Mouse (Mus musculus) telencephalon, adult 2 months (tissue): ENCODE data around the gene Ahdc1.

Source experiments
- DNase-seq: peaks from one replicate; pipeline ENCODE4 v3.0.0-alpha.2; 2011; ENCODE audit warnings: low read depth, low spot score

Ahdc1 gene

GRCm38 (mm10) chr4:133038521-133039115 lies 27.6 kb downstream of the Ahdc1 start:
- no peak for DNase-seq

GRCm38 (mm10) chr4:133039116-133039819 lies 28.2 kb downstream of the Ahdc1 start:
- DNase-seq: no peak

- no peak for DNase-seq
Measured at GRCm38 (mm10) chr4:133039832-133040231, 28.8 kb downstream of the Ahdc1 start.

GRCm38 (mm10) chr4:133040241-133040904 lies 29.3 kb downstream of the Ahdc1 start:
- DNase-seq: no peak

- no peak for DNase-seq
Measured at GRCm38 (mm10) chr4:133042244-133042643, 31.2 kb downstream of the Ahdc1 start.

GRCm38 (mm10) chr4:133042651-133043635 lies 31.9 kb downstream of the Ahdc1 start:
- no peak for DNase-seq

GRCm38 (mm10) chr4:133043798-133044646 lies 33.0 kb downstream of the Ahdc1 start:
- DNase-seq: no peak

GRCm38 (mm10) chr4:133044647-133045094 lies 33.6 kb downstream of the Ahdc1 start:
- no peak for DNase-seq

- DNase-seq: no peak
Measured at GRCm38 (mm10) chr4:133045771-133046474, 34.9 kb downstream of the Ahdc1 start.

- DNase-seq: peak; percentile 59
Measured at GRCm38 (mm10) chr4:133046691-133047352, 35.8 kb downstream of the Ahdc1 start.

GRCm38 (mm10) chr4:133047353-133048105 lies 36.5 kb downstream of the Ahdc1 start:
- DNase-seq: no peak

- no peak for DNase-seq
Measured at GRCm38 (mm10) chr4:133049071-133049920, 38.2 kb downstream of the Ahdc1 start.

- no peak for DNase-seq
Measured at GRCm38 (mm10) chr4:133050196-133050836, 39.3 kb downstream of the Ahdc1 start.

GRCm38 (mm10) chr4:133050837-133051549 lies 39.9 kb downstream of the Ahdc1 start:
- no peak for DNase-seq

- DNase-seq: no peak
Measured at GRCm38 (mm10) chr4:133051550-133051865, 40.4 kb downstream of the Ahdc1 start.

- DNase-seq: no peak
Measured at GRCm38 (mm10) chr4:133052029-133052745, 41.1 kb downstream of the Ahdc1 start.
